Mouse (Mus musculus): ENCODE measurements around the gene Ddx46.

DNA sequence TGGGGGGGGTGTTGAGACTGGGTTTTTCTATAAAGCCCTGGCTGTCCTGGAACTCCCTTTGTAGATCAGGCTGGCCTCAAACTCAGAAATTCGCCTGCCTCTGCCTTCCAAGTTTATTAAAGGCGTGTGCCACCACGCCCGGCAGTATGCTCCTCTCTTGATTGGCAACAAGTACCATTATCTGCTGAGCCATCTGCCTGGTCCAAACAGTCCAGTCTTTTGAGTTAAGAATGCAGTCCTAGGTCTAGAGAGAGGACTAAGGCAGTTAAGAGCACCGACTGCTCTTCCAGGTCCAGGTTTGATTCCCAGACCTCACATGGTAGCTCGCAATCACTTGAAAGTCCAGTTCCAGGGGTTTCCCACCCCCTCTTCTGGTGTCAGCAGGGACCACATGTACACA, 16.2 kb downstream of the Ddx46 start:
- TF ChIP-seq CTCF (IDR thresholded peaks at IDR 0.05; ENCODE audit: extremely low read depth, insufficient read length, insufficient replicate concordance, low read depth, low read length), result no peak
- no peak for TF ChIP-seq POLR2A (IDR thresholded peaks at IDR 0.05; ENCODE audit: low read depth, low read length)

All from small intestine, adult 2 months (tissue).